Mouse (Mus musculus) cerebellum, adult 9-11 months (tissue): ENCODE measurements around the gene Gm49388.

Source experiments
- DNase-seq: peaks from one replicate; pipeline ENCODE4 v3.0.0; 2022

Gm49388 gene

GRCm38 (mm10) chr7:127808821-127809220 lies 23.4 kb downstream of the Gm49388 start:
- DNase-seq = no peak

GRCm38 (mm10) chr7:127809846-127810245 lies 24.4 kb downstream of the Gm49388 start:
- no peak for DNase-seq

GRCm38 (mm10) chr7:127810650-127811049 lies 25.2 kb downstream of the Gm49388 start:
- peak; percentile 45 for DNase-seq

- DNase-seq = peak; percentile 53
These were observed 25.8 kb downstream of the Gm49388 start for GRCm38 (mm10) chr7:127811240-127811639.

GRCm38 (mm10) chr7:127812292-127812691 lies 26.9 kb downstream of the Gm49388 start:
- DNase-seq = peak; percentile 67

GRCm38 (mm10) chr7:127813821-127814220 lies 28.4 kb downstream of the Gm49388 start:
- no peak for DNase-seq

GRCm38 (mm10) chr7:127814241-127814921 lies 29.0 kb downstream of the Gm49388 start:
- DNase-seq = peak; percentile 97

- peak; percentile 53 for DNase-seq
These were observed 29.8 kb downstream of the Gm49388 start for GRCm38 (mm10) chr7:127815116-127815665.

GRCm38 (mm10) chr7:127815954-127816821 lies 30.8 kb downstream of the Gm49388 start:
- peak; percentile 76 for DNase-seq

GRCm38 (mm10) chr7:127817053-127817452 lies 31.6 kb downstream of the Gm49388 start:
- peak; percentile 59 for DNase-seq

GRCm38 (mm10) chr7:127817776-127818175 lies 32.4 kb downstream of the Gm49388 start:
- DNase-seq = peak; percentile 46

- DNase-seq = peak; percentile 54
These were observed 35.6 kb downstream of the Gm49388 start for GRCm38 (mm10) chr7:127820836-127821509.

- DNase-seq = no peak
These were observed 37.1 kb downstream of the Gm49388 start for GRCm38 (mm10) chr7:127822494-127822893.

- peak; percentile 79 for DNase-seq
These were observed 38.1 kb downstream of the Gm49388 start for GRCm38 (mm10) chr7:127823236-127824171.

GRCm38 (mm10) chr7:127824176-127824871 lies 38.9 kb downstream of the Gm49388 start, which contains the start of the genes Stx4a and Stx1b:
Gene Stx4a, plus strand, starts transcription at chr7:127824294.
Gene Stx1b, minus strand, starts transcription at chr7:127824549.
- DNase-seq = peak; percentile 87

- DNase-seq = peak; percentile 13
These were observed 50.1 kb downstream of the Gm49388 start for GRCm38 (mm10) chr7:127835550-127835949.

GRCm38 (mm10) chr7:127837473-127837872 lies 52.1 kb downstream of the Gm49388 start:
- DNase-seq = peak; percentile 72

GRCm38 (mm10) chr7:127837878-127838277 lies 52.5 kb downstream of the Gm49388 start:
- peak; percentile 43 for DNase-seq

- DNase-seq = peak; percentile 47
These were observed 54.6 kb downstream of the Gm49388 start for GRCm38 (mm10) chr7:127840031-127840430.

- peak; percentile 88 for DNase-seq
These were observed 55.5 kb downstream of the Gm49388 start for GRCm38 (mm10) chr7:127840886-127841285.
